Mouse (Mus musculus): ENCODE measurements around the gene Gucy2f.
"Not testable (repeated sequence)": the region's sequence is repeated elsewhere in the genome, so short reads cannot be mapped to it uniquely, and the experiment has no call there.

The Gucy2f gene

DNA sequence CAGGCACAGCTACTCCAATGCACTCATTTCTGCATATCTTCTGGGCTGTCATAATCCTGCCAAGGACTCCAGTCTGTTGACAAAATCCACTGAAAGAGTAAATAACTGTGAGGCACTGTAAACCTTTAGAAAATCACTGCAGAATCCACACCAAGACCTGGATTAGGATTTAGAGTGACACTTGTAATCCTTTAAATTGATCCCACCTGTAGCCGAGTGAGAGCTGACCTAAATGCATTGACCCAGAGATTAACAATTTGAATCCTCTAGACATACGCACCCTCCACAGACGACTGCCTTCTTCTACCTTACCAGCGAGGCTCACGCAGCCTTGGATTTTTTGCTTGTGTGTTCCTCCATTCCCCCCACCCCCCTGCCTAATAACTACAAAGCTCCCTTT is at the start of gene Gucy2f:
TSS of gene Gucy2f (minus strand) at position 101 of the 400 bp plus-strand sequence.
- DNase-seq (ENCODE audit: low read depth, low spot score), result peak; percentile 9

- DNase-seq (ENCODE audit: low read depth, low spot score), result no peak
Measured at GRCm38 (mm10) chrX:142245682-142246327, 49.1 kb upstream of the Gucy2f start.

DNA sequence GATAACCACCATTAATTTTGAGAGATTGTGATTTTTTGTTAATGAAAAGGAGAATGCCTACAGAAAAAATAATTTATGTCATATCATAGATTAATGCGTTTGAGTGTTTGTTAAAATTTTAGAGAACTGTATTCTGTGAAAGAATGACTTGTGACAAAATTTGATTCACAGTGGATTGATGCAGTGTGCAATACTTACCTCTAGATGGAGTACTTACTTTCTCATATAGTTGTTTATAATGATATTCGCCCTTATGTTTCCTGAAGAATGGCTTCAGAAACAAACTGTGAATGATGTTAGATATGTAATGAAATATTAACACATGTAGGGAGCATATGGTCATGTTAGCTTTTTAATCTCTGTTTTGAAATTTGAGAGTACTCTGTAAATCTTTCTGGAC is 40.4 kb upstream of the Gucy2f start:
- no peak for DNase-seq (ENCODE audit: low read depth, low spot score)

- not testable (repeated sequence) for DNase-seq (ENCODE audit: low read depth, low spot score)
Measured at GRCm38 (mm10) chrX:142236146-142236545, 39.4 kb upstream of the Gucy2f start.

DNA sequence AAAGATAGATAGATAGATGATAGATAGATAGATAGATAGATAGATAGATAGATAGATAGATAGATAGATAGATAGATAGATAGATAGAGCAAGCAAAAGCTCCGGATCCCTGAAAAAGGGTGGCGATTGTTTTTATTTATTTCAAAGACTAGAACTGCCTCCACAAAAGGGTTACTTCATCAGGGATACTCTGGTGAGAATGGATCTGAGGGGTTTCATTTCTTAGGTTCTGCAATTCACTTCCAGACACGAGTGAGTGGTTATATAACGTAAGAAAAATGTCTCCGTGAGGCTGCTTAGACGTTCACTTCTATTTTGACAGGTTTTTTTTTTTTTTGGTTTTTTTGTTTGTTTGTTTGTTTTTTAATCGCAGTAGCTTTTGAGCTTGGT is 32.0 kb upstream of the Gucy2f start:
- DNase-seq (ENCODE audit: low read depth, low spot score), result no peak

DNA sequence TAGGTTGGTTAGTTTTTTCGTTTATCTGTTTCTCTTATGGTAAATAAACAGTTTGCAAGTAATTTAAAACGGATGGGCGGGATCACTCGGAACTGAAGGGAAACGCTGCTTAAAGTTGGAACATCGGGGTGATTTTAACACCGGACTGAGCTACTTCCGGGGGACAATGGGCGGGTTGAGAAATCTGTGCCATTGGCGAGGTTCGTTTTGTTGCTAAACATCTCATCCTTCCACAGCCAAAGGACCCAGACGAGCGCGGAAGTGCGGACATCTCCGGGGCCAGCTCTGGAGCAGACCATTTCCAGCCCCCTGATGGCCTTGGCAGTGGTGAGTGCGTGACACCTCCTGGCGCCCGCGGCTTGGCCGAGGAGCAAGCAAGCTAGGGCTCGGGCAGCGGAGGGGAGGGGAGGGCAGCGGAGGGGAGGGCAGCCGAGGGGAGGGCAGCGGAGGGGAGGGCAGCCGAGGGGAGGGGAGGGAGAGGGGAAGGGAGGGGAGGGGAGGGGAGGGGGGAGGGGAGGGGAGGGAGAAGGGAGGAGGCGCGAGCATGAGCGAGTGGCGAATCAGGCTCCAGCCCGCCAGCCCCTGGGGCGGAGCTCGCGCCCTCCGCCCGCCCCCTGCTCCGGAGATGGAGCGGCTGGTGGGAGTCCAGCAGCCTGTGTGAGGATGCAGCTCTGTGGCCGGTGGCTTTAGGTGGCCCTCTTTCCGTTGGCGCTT is 31.5 kb upstream of the Gucy2f start:
- peak; percentile 57 for DNase-seq (ENCODE audit: low read depth, low spot score)

DNA sequence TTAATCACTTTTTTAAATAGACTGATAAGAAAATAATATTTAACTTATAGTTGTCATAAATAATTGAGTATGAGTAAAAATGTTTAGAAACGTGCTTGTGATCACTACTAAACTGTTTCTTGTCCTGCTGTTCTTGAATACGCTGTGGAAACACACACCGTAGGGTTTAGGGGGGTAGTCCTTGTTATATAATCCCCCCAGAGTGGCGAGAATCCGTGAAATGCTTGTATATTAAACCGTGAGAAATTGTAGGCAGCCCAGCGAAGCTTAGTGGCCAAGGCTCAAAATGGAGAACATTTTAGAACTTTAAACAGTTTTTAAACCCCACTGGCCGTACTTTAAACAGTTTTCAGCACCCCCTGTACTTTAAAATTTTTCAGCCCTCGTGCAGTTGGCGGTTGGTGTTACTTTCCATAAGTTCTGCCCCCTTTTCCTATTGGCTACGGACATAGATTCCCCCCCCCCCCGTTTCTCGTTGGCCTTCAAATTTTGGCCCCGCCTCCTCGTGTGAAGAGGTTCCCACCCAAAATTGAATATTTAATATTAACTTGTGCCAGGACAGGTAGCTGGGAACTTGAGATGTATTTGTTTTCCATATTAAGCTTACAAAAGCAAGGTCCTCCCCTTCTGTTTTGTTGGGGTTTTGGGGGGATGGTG is 30.8 kb upstream of the Gucy2f start:
- no peak for DNase-seq (ENCODE audit: low read depth, low spot score)

- DNase-seq (ENCODE audit: low read depth, low spot score), result no peak
Measured at GRCm38 (mm10) chrX:142226542-142226941, 29.8 kb upstream of the Gucy2f start, which contains the start of gene Nxt2. Nxt2 (plus strand) TSS chrX:142226770.

- peak; percentile 35 for DNase-seq (ENCODE audit: low read depth, low spot score)
Measured at GRCm38 (mm10) chrX:142200295-142200694, 3.6 kb upstream of the Gucy2f start.

DNA sequence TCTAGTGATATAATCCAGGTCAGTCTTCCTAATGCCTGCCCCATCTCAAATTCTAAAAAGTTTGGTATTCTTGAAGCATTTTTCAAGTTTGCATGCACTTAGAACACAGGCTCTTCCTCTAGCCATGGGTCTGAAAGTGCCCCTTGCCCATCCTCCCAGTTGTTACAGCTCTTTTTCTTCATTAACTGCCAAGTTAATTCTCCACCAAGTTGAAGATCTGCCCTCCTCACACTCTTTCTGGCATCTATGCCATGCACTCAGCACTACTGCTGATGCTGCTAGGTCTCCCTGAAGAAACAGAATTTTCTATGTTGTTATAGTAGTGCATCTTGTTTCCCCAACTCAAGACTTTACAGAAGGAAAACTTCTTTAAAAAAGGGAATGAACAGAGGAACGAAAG is 1.2 kb downstream of the Gucy2f start:
- DNase-seq (ENCODE audit: low read depth, low spot score), result no peak

DNA sequence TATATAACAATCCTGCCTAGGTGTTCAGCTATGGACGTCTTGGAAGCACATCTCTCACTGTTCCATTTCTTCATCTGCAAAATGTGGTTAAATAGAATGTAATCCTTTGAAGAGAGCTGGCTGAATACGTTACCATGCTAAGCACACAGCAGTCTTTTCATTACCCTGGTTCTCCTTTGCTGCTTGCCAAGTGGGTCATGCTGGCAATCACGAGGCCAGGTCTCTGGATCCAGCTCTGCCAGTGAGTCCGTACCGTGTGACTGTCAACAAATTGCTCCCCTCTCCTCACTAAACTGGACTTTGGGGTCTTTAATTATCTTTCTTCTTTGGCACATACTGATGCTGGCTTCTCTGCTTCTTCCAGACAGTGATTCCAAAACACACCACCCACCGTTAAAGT is 2.3 kb downstream of the Gucy2f start:
- DNase-seq (ENCODE audit: low read depth, low spot score), result no peak

DNA sequence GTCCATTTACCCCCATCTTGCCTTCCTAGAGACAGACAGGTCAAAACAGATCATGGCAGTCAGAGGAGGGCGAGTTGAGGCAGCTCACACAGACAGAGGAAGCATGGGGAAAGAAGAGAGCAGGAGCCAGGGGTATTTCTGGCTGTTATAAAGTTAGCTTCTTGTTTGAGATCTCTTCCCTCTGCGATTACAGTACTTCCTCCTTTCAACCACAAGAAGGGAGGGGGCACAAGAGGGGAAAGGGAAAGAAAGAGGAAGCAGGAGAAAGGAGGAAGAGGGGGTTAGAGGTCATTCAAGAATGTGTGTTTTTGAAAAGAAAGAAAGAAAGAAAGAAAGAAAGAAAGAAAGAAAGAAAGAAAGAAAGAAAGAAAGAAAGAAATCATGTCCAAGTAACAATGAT is 6.4 kb downstream of the Gucy2f start:
- DNase-seq (ENCODE audit: low read depth, low spot score), result no peak

GRCm38 (mm10) chrX:142189023-142189703 is 7.6 kb downstream of the Gucy2f start:
- peak; percentile 19 for DNase-seq (ENCODE audit: low read depth, low spot score)

GRCm38 (mm10) chrX:142182026-142182425 is 14.7 kb downstream of the Gucy2f start:
- DNase-seq (ENCODE audit: low read depth, low spot score), result no peak

- no peak for DNase-seq (ENCODE audit: low read depth, low spot score)
Measured at GRCm38 (mm10) chrX:142176981-142177380, 19.8 kb downstream of the Gucy2f start.

- DNase-seq (ENCODE audit: low read depth, low spot score), result no peak
Measured at GRCm38 (mm10) chrX:142115779-142116178, 81.0 kb downstream of the Gucy2f start.

- no peak for DNase-seq (ENCODE audit: low read depth, low spot score)
Measured at GRCm38 (mm10) chrX:142111236-142111635, 85.5 kb downstream of the Gucy2f start.

GRCm38 (mm10) chrX:142096904-142097303 is 99.8 kb downstream of the Gucy2f start:
- peak; percentile 6 for DNase-seq (ENCODE audit: low read depth, low spot score)

- DNase-seq (ENCODE audit: low read depth, low spot score), result no peak
Measured at GRCm38 (mm10) chrX:142095579-142095978, 101.2 kb downstream of the Gucy2f start.

DNA sequence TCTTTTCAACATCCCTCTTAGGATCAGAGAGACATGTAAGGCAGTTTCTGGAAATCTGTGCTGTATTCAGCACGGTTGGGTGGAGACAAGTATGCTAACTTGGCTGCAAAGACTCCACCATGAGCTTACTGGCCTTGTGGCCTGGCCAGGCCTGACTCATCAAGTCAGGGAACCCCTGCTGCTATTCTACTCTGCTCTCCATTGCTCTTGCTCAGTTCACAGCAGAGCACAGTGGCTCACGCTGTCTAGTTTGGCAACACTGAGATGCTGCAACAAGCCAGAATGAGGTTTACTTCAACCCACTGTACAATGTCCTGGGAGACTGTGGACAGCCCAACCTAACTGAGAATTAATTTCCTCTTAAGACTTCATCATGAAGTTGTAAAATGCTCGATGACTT is 134.1 kb downstream of the Gucy2f start:
- DNase-seq (ENCODE audit: low read depth, low spot score), result no peak
